Mouse (Mus musculus) hindbrain, embryonic 14.5 days (tissue): ENCODE data around the gene Negr1. TPM values are rescaled to one million over a fixed set of nuclear protein-coding genes. Genes with fewer than 3 reads are reported as not detected.
A peak's percentile ranks its signal among the peaks of the same experiment; 100 is the strongest.

Source experiments
- ATAC-seq: fragments of 200-750 bp; cut with Nextera tagmentation; 2 replicates; pipeline ENCODE4 v1.8.0; 2017; ENCODE audit warnings: moderate number of reproducible peaks, mild to moderate bottlenecking, moderate TSS enrichment, moderate library complexity; ENCODE audit not compliant: low FRiP score
- DNase-seq: peaks from one replicate; pipeline ENCODE4 v3.0.0-alpha.2; 2015; ENCODE audit warnings: low spot score
- H3K27ac ChIP-seq: fragments of 300-500 bp; sonication (generic); 2 replicates; pipeline ENCODE4 v1.5.1; 2014; ENCODE audit warnings: mild to moderate bottlenecking, moderate library complexity
- H3K27me3 ChIP-seq: fragments of 300-500 bp; sonication (generic); 2 replicates; pipeline ENCODE4 v1.6.1; 2014; ENCODE audit warnings: mild to moderate bottlenecking, low read length, mixed read lengths; ENCODE audit not compliant: control insufficient read depth, insufficient read depth
- H3K36me3 ChIP-seq: fragments of 300-500 bp; sonication (generic); replicated peaks from 2 replicates; pipeline ENCODE4 v1.6.1; 2014; ENCODE audit not compliant: control insufficient read depth, insufficient read depth
- H3K4me1 ChIP-seq: fragments of 300-500 bp; sonication (generic); replicated peaks from 2 replicates; pipeline ENCODE4 v1.6.1; 2014; ENCODE audit warnings: antibody characterized with exemption, low read length, mixed read lengths; ENCODE audit not compliant: control insufficient read depth, insufficient read depth
- H3K4me2 ChIP-seq: fragments of 300-500 bp; sonication (generic); replicated peaks from 2 replicates; pipeline ENCODE4 v1.6.1; 2014; ENCODE audit warnings: mild to moderate bottlenecking, moderate library complexity
- H3K4me3 ChIP-seq: fragments of 300-500 bp; sonication (generic); replicated peaks from 2 replicates; pipeline ENCODE4 v1.5.1; 2014; ENCODE audit warnings: mild to moderate bottlenecking, low read length
- H3K9ac ChIP-seq: fragments of 300-500 bp; sonication (generic); 2 replicates; pipeline ENCODE4 v1.6.1; 2014
- H3K9me3 ChIP-seq: fragments of 300-500 bp; sonication (generic); 2 replicates; pipeline ENCODE4 v1.6.1; 2016; ENCODE audit warnings: low read length; ENCODE audit not compliant: control insufficient read depth
- WGBS: fragments of 180-500 bp; shearing (Covaris S2); extraction: QIAGEN DNeasy Blood & Tissue Kit; methylation state at CpG from one replicate; pipeline ENCODE4 v1.1.7; 2014; 5-methylcytosine and 5-hydroxymethylcytosine counted together
- polyA plus RNA-seq: library from polyadenylated mRNA; unstranded; fragments of >200 nt; fragmentation: Nextera tagmentation; extraction: Ambion mirVana; gene quantifications from 2 replicates; pipeline ENCODE4 v1.2.1, GENCODE M21; 2014

The Negr1 gene
- polyA plus RNA-seq = 46.2 and 50.4 TPM in 2 replicates

- peak within 1 kb of the TSS; percentile 95 for H3K27ac ChIP-seq
- H3K4me2 ChIP-seq = peak within 1 kb of the TSS; percentile 79
- H3K9me3 ChIP-seq = no peaks in the 10 kb centered on the region
- H3K36me3 ChIP-seq = no peaks in the 10 kb centered on the region
- H3K27me3 ChIP-seq = 0 out of 2 replicates have a peak, but pooled peaks cover 4% of the 10 kb centered on the region
- peak; percentile 79 for DNase-seq
- peak; percentile 83 for ATAC-seq
- H3K4me3 ChIP-seq = peak within 1 kb of the TSS; percentile 59
- peak within 1 kb of the TSS; percentile 85 for H3K9ac ChIP-seq
- peaks cover 21% of the 10 kb centered on the region for H3K4me1 ChIP-seq
- under 1% methylated on average over 78 of the region's 79 CpGs for WGBS
Observed at GRCm38 (mm10) chr3:156561524-156562423, at the start of gene Negr1. Gene Negr1 (plus strand): TSS chr3:156561794.

- DNase-seq = no peak
- Histone ChIP-seq H3K4me1 (0 out of 2 replicates have a peak, but pooled peaks cover 5% of the 10 kb centered on the region), H3K4me3 (no peak overlapping the region), H3K27me3 (no peaks in the 10 kb centered on the region), H3K36me3 (no peaks in the 10 kb centered on the region), H3K9me3 (no peaks in the 10 kb centered on the region), H3K27ac (peak overlapping the region; percentile 38; the same call in 1 of the 2 replicates), H3K4me2 (no peak overlapping the region), H3K9ac (no peak overlapping the region)
- 37% methylated on average over 8 of the region's 8 CpGs for WGBS
- ATAC-seq = peak; percentile 76
Observed at GRCm38 (mm10) chr3:156526461-156526933, 35.1 kb upstream of the Negr1 start.

- 93% methylated on average over 2 of the region's 2 CpGs for WGBS
- no peak overlapping the region for H3K27ac ChIP-seq
- no peaks in the 10 kb centered on the region for H3K36me3 ChIP-seq
- no peak overlapping the region for H3K4me2 ChIP-seq
- DNase-seq (no peak), ATAC-seq (no peak)
- no peak overlapping the region for H3K4me3 ChIP-seq
- H3K27me3 ChIP-seq = no peaks in the 10 kb centered on the region
- H3K9ac ChIP-seq = no peak overlapping the region
- H3K4me1 ChIP-seq = 0 out of 2 replicates have a peak, but pooled peaks cover 5% of the 10 kb centered on the region
- H3K9me3 ChIP-seq = no peaks in the 10 kb centered on the region
Observed at GRCm38 (mm10) chr3:156527231-156527995, 34.2 kb upstream of the Negr1 start.

- WGBS = 9% methylated on average over 8 of the region's 8 CpGs
- Histone ChIP-seq H3K27me3 (0 out of 2 replicates have a peak, but pooled peaks cover 4% of the 10 kb centered on the region), H3K36me3 (no peaks in the 10 kb centered on the region), H3K4me3 (peak overlapping the region; percentile 59), H3K27ac (peak overlapping the region; percentile 95), H3K9ac (peak overlapping the region; percentile 67), H3K4me2 (peak overlapping the region; percentile 79), H3K4me1 (peaks cover 17% of the 10 kb centered on the region), H3K9me3 (no peaks in the 10 kb centered on the region)
- ATAC-seq (no peak), DNase-seq (peak; percentile 79)
Observed at GRCm38 (mm10) chr3:156559441-156559825, 2.2 kb upstream of the Negr1 start.

- ATAC-seq = peak; percentile 19
- 2% methylated on average over 19 of the region's 19 CpGs for WGBS
- Histone ChIP-seq H3K27me3 (0 out of 2 replicates have a peak, but pooled peaks cover 4% of the 10 kb centered on the region), H3K4me2 (peak overlapping the region; percentile 79), H3K36me3 (no peaks in the 10 kb centered on the region), H3K27ac (peak overlapping the region; percentile 95), H3K4me3 (peak overlapping the region; percentile 59), H3K4me1 (peaks cover 20% of the 10 kb centered on the region), H3K9me3 (no peaks in the 10 kb centered on the region), H3K9ac (peak overlapping the region; percentile 67)
- DNase-seq = peak; percentile 76
Observed at GRCm38 (mm10) chr3:156559826-156560471, 1.6 kb upstream of the Negr1 start.

- H3K4me3 ChIP-seq = peak overlapping the region; percentile 59
- H3K36me3 ChIP-seq = no peaks in the 10 kb centered on the region
- WGBS = under 1% methylated on average over 27 of the region's 27 CpGs
- peak; percentile 86 for DNase-seq
- peaks cover 21% of the 10 kb centered on the region for H3K4me1 ChIP-seq
- peak overlapping the region; percentile 79 for H3K4me2 ChIP-seq
- no peaks in the 10 kb centered on the region for H3K9me3 ChIP-seq
- peak overlapping the region; percentile 95 for H3K27ac ChIP-seq
- 0 out of 2 replicates have a peak, but pooled peaks cover 4% of the 10 kb centered on the region for H3K27me3 ChIP-seq
- peak overlapping the region; percentile 67 for H3K9ac ChIP-seq
- peak; percentile 93 for ATAC-seq
Observed at GRCm38 (mm10) chr3:156560766-156561165, 828 bp upstream of the Negr1 start.

GRCm38 (mm10) chr3:156562424-156562785 lies 811 bp downstream of the Negr1 start:
- no peak for DNase-seq
- WGBS = under 1% methylated on average over 10 of the region's 10 CpGs
- ATAC-seq = no peak

GRCm38 (mm10) chr3:156562796-156563195 lies 1.2 kb downstream of the Negr1 start:
- Histone ChIP-seq H3K4me3 (peak overlapping the region; percentile 59), H3K9ac (peak overlapping the region; percentile 85), H3K36me3 (no peaks in the 10 kb centered on the region), H3K27ac (peak overlapping the region; percentile 95), H3K4me2 (peak overlapping the region; percentile 79), H3K27me3 (no peaks in the 10 kb centered on the region), H3K4me1 (peaks cover 21% of the 10 kb centered on the region), H3K9me3 (no peaks in the 10 kb centered on the region)
- no peak for DNase-seq
- no peak for ATAC-seq
- WGBS = 22% methylated on average over 2 of the region's 2 CpGs

More at GRCm38 (mm10) chr3:156562424-156562785, 811 bp downstream of the Negr1 start:
- peak overlapping the region; percentile 85 for H3K9ac ChIP-seq
- H3K27me3 ChIP-seq = 0 out of 2 replicates have a peak, but pooled peaks cover 2% of the 10 kb centered on the region
- H3K36me3 ChIP-seq = no peaks in the 10 kb centered on the region
- no peaks in the 10 kb centered on the region for H3K9me3 ChIP-seq
- peak overlapping the region; percentile 59 for H3K4me3 ChIP-seq
- H3K4me1 ChIP-seq = peaks cover 21% of the 10 kb centered on the region
- H3K27ac ChIP-seq = peak overlapping the region; percentile 95
- H3K4me2 ChIP-seq = peak overlapping the region; percentile 79
